Mouse (Mus musculus): ENCODE measurements around the gene Btbd9. TPM values are rescaled to one million over a fixed set of nuclear protein-coding genes. Genes with fewer than 3 reads are reported as not detected.

The Btbd9 gene
- total RNA-seq, 1 experiment: 28.2 TPM

- TF ChIP-seq ZNF384 (IDR thresholded peaks at IDR 0.05; ENCODE audit: low read depth, low read length) (no peak), ZC3H11A (IDR thresholded peaks at IDR 0.05; ENCODE audit: borderline replicate concordance, low read depth, low read length) (no peak), CHD2 (IDR thresholded peaks at IDR 0.05; ENCODE audit: low read depth, low read length) (no peak), HCFC1 (IDR thresholded peaks at IDR 0.05; ENCODE audit: borderline replicate concordance, insufficient read depth, low read length) (no peak), MAFK (IDR thresholded peaks at IDR 0.05; ENCODE audit: insufficient read depth, low read depth, low read length) (no peak)
- Histone ChIP-seq H3K9me3 (ENCODE audit: control insufficient read depth, insufficient read depth, low read depth, low read length) (no peaks in the 10 kb centered on the region), H3K36me3 (ENCODE audit: control insufficient read depth, insufficient read depth, low read length, poor library complexity, severe bottlenecking) (no peaks in the 10 kb centered on the region), H3K27ac (ENCODE audit: insufficient read depth, low read depth, low read length, poor library complexity, severe bottlenecking) (no peak overlapping the region), H3K9ac (ENCODE audit: insufficient read depth, low read depth, low read length, poor library complexity, severe bottlenecking) (no peak overlapping the region), H3K4me1 (ENCODE audit: control insufficient read depth in 2 of 2, insufficient read depth in 2 of 2, low read length in 2 of 2, poor library complexity in 1 of 2) (no peaks in the 10 kb centered on the region), H3K4me3 (ENCODE audit: insufficient read depth in 1 of 2, low read depth in 1 of 2, low read length in 2 of 2, poor library complexity in 1 of 2, severe bottlenecking in 1 of 2) (no peak overlapping the region)
- DNase-seq (ENCODE audit: low read depth, low spot score): no peak
- in situ Hi-C loops (cut with MboI; ENCODE audit: low sequenced_read_pairs in 2 of 2, unreplicated experiment in 2 of 2): no loop called here
These were observed 306.9 kb downstream of the Btbd9 start for GRCm38 (mm10) chr17:30269136-30270063.

- TF ChIP-seq CHD2 (IDR thresholded peaks at IDR 0.05; ENCODE audit: low read depth, low read length) (no peak), ZNF384 (IDR thresholded peaks at IDR 0.05; ENCODE audit: low read depth, low read length) (no peak)
- Histone ChIP-seq H3K9ac (ENCODE audit: insufficient read depth, low read depth, low read length, poor library complexity, severe bottlenecking) (no peak overlapping the region), H3K4me3 (ENCODE audit: insufficient read depth in 1 of 2, low read depth in 1 of 2, low read length in 2 of 2, poor library complexity in 1 of 2, severe bottlenecking in 1 of 2) (no peak overlapping the region), H3K27ac (ENCODE audit: insufficient read depth, low read depth, low read length, poor library complexity, severe bottlenecking) (no peak overlapping the region), H3K9me3 (ENCODE audit: control insufficient read depth, insufficient read depth, low read depth, low read length) (no peaks in the 10 kb centered on the region), H3K4me1 (ENCODE audit: control insufficient read depth in 2 of 2, insufficient read depth in 2 of 2, low read length in 2 of 2, poor library complexity in 1 of 2) (no peaks in the 10 kb centered on the region), H3K36me3 (ENCODE audit: control insufficient read depth, insufficient read depth, low read length, poor library complexity, severe bottlenecking) (no peaks in the 10 kb centered on the region)
- in situ Hi-C loops (cut with MboI; ENCODE audit: low sequenced_read_pairs in 2 of 2, unreplicated experiment in 2 of 2): no loop called here
- no peak for DNase-seq (ENCODE audit: low read depth, low spot score)
These were observed 307.8 kb downstream of the Btbd9 start for GRCm38 (mm10) chr17:30268456-30268855.

- H3K4me3 ChIP-seq (ENCODE audit: insufficient read depth in 1 of 2, low read depth in 1 of 2, low read length in 2 of 2, poor library complexity in 1 of 2, severe bottlenecking in 1 of 2): no peak overlapping the region
- no peak overlapping the region for H3K9ac ChIP-seq (ENCODE audit: insufficient read depth, low read depth, low read length, poor library complexity, severe bottlenecking)
- TF ChIP-seq ZNF384 (IDR thresholded peaks at IDR 0.05; ENCODE audit: low read depth, low read length) (no peak), HCFC1 (IDR thresholded peaks at IDR 0.05; ENCODE audit: borderline replicate concordance, insufficient read depth, low read length) (no peak), ZC3H11A (IDR thresholded peaks at IDR 0.05; ENCODE audit: borderline replicate concordance, low read depth, low read length) (no peak), MAFK (IDR thresholded peaks at IDR 0.05; ENCODE audit: insufficient read depth, low read depth, low read length) (no peak)
- H3K9me3 ChIP-seq (ENCODE audit: control insufficient read depth, insufficient read depth, low read depth, low read length): no peaks in the 10 kb centered on the region
- in situ Hi-C loops (cut with MboI; ENCODE audit: low sequenced_read_pairs in 2 of 2, unreplicated experiment in 2 of 2): no loop called here
- no peak for DNase-seq (ENCODE audit: low read depth, low spot score)
- 0 out of 4 replicates have a peak, but pooled peaks cover 0 to 3% of the 10 kb centered on the region in 2 experiments for H3K4me1 ChIP-seq (ENCODE audit: control insufficient read depth in 2 of 2, insufficient read depth in 2 of 2, low read length in 2 of 2, poor library complexity in 1 of 2)
- no peak overlapping the region for H3K27ac ChIP-seq (ENCODE audit: insufficient read depth, low read depth, low read length, poor library complexity, severe bottlenecking)
- H3K36me3 ChIP-seq (ENCODE audit: control insufficient read depth, insufficient read depth, low read length, poor library complexity, severe bottlenecking): no peaks in the 10 kb centered on the region
These were observed 308.8 kb downstream of the Btbd9 start for GRCm38 (mm10) chr17:30267432-30267973.

- no peak for DNase-seq (ENCODE audit: low read depth, low spot score)
- in situ Hi-C loops (cut with MboI; ENCODE audit: low sequenced_read_pairs in 2 of 2, unreplicated experiment in 2 of 2): no loop called here
- Histone ChIP-seq H3K9ac (ENCODE audit: insufficient read depth, low read depth, low read length, poor library complexity, severe bottlenecking) (no peak overlapping the region), H3K27ac (ENCODE audit: insufficient read depth, low read depth, low read length, poor library complexity, severe bottlenecking) (no peak overlapping the region), H3K9me3 (ENCODE audit: control insufficient read depth, insufficient read depth, low read depth, low read length) (no peaks in the 10 kb centered on the region), H3K36me3 (ENCODE audit: control insufficient read depth, insufficient read depth, low read length, poor library complexity, severe bottlenecking) (no peaks in the 10 kb centered on the region), H3K4me3 (ENCODE audit: insufficient read depth in 1 of 2, low read depth in 1 of 2, low read length in 2 of 2, poor library complexity in 1 of 2, severe bottlenecking in 1 of 2) (no peak overlapping the region), H3K4me1 (ENCODE audit: control insufficient read depth in 2 of 2, insufficient read depth in 2 of 2, low read length in 2 of 2, poor library complexity in 1 of 2) (peaks cover 4 to 12% of the 10 kb centered on the region in 2 experiments; a peak in 2 of 4 replicates)
- TF ChIP-seq MAFK (IDR thresholded peaks at IDR 0.05; ENCODE audit: insufficient read depth, low read depth, low read length) (no peak), HCFC1 (IDR thresholded peaks at IDR 0.05; ENCODE audit: borderline replicate concordance, insufficient read depth, low read length) (no peak), ZNF384 (IDR thresholded peaks at IDR 0.05; ENCODE audit: low read depth, low read length) (0 out of 2 replicates have a peak, but pooled peaks have one; percentile 21), ZC3H11A (IDR thresholded peaks at IDR 0.05; ENCODE audit: borderline replicate concordance, low read depth, low read length) (no peak), CHD2 (IDR thresholded peaks at IDR 0.05; ENCODE audit: low read depth, low read length) (no peak)
These were observed 312.8 kb downstream of the Btbd9 start for GRCm38 (mm10) chr17:30263535-30263934.
